Mouse (Mus musculus) heart, adult 11 months (tissue): ENCODE results near the gene Nr1i3.
A peak's percentile ranks its signal among the peaks of the same experiment; 100 is the strongest.

Experiments used
- DNase-seq: peaks from one replicate; pipeline ENCODE4 v3.0.0; 2022

The Nr1i3 gene

DNA sequence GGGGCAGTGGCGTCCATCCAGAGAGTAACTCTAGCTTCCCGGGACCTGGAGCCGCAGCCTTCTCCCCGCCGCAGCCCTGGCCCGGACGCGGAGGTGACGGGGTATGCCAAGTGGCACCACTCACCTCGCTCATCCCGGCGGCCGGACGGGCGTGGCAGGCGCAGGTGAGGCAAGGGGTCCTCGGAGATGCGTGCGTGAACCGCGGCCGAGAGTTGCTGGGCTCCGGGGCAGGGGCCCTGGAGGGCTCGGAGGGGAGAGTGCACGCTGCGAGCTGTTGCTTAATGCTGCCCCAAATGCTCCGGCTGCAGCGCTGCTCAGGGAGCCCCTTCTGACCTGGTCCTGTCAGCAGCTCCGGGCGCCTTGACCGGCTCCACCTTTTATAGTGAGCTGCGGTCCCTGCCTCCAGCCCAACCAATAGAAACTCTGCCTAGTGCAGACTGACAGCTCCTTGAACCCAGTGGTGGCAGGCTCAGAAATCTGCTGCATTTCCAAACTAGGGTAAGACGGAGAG lies 17.8 kb upstream of the Nr1i3 start, which contains the start of gene Pcp4l1:
TSS of gene Pcp4l1 (minus strand) at position 382 of the 511 bp plus-strand sequence.
- DNase-seq: peak; percentile 99

DNA sequence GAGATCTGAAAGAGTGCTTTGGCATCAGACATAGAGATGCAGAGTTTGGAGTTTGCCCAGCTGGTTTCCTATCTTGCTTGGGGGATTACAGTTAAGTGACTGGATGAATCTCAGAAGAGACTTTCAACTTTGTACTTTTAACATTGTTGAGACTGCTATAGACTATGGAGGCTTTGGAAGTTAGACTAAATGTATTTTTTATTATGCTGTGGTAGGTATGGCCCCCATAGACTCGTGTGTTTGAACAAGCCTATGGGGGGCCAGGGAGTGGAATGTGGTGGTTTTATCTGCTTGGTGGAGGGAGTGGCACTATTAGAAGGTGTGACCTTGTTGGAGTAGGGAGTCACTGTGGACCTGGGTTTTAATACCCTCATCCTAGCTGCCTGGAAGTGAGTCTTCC lies 14.2 kb upstream of the Nr1i3 start:
- peak; percentile 79 for DNase-seq

DNA sequence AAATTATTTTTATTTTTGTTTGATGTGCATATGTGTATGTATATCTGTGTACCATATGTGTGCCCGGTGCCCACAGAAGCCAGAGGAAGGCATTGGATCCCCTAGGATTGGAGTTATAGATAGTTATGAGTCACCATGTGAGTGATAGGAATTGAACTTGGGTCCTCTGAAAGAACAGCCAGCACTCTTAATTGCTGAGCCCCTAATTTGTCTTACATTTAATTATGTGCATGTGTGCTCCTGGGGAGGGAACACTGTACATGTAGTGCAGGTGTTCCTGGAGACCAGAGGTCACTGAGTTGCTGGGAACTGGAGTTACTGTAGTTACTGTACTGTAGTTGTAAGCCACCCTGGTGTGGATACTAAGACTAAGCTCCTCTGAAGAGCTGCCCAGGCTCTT lies 13.0 kb upstream of the Nr1i3 start:
- DNase-seq: peak; percentile 78

DNA sequence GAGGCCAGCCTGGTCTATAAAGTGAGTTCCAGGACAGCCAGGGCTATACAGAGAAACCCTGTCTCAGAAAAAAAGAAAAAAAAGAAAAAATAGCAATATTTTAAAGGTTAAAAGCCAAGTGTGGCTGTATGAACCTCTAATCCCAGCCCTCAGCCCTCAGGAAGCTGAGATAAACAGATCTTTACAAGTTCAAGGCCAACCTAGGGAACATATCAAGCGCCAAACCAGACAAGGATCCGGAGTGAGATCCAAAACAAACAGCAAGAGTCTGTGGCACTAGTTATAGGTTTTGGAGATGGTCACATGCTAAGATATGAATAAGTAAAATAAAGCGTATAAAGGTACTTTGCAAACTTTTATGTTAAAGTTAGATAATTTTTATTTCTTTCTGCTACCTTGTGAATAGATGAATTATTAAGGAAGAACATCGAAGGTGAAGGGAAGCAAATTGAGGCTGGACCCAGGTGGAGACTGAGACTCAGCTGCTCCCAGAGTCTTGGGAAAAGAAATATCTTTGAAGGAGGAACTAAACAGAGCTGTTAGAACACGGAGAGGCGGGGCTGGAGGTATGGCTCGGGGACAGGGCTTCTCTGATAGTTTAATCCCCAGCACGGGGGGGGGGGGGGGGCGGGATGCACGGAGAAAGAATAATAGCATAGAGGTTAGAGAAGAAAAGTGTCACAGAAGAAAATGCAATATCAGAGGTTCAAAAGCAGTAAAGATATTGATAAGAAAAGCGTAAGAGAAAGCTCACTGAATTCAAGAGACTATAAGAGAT lies 10.1 kb upstream of the Nr1i3 start:
- no peak for DNase-seq

DNA sequence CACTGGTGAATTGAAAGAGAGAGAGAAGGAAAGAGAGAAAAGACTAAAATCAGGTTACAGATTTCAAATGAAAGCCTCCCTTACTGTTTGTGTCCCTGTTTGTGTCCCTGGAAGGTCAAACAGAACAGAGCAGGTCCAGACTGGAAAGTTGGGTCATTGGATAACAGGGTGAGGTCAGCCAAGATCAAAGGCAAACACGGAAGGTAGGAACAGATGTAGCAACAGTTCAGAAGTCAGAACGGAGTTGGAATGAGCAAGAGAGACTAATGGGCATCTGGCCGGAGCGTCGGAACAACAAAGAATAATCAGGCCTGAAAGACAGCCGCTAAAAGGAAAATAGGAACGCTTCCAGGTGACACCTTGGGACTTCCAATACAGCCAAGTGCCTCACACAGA lies 9.5 kb upstream of the Nr1i3 start:
- DNase-seq: peak; percentile 68

DNA sequence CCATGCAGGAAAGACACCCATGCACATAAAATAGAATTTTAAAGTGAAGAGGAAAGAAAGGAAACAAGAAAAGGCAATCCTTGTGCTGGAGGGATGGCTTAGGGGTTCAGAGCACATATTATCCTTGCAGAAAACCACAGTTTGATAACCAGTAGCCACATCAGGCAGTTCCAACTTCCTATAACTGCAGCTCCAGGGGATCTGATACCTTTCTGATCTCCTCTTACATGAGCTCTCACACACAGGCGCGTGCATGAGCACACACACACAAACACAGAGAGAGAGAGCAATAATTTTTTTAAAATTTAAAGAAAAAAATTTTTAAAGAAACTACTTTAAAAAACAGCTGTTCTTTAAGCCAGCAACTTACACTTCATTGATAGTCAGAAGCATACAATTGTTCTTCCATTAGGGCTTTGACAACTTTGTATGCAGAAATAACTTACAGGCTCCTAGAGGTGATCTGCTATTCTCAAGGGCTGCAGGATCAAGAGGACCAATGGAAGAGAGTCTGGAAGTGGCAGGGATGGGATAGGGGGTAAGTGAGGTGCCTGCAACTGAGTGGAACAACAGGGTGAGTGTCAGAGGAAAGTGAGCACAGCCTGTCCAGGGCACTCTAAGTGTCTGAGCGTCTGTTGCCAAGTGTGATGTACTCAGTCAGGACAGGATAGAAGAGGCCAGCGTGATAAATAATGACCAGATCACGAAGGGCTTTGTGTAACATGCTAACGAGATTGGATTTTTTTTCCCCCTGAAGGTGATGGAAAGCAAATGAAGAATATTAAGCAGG lies 7.9 kb upstream of the Nr1i3 start:
- DNase-seq: peak; percentile 97

DNA sequence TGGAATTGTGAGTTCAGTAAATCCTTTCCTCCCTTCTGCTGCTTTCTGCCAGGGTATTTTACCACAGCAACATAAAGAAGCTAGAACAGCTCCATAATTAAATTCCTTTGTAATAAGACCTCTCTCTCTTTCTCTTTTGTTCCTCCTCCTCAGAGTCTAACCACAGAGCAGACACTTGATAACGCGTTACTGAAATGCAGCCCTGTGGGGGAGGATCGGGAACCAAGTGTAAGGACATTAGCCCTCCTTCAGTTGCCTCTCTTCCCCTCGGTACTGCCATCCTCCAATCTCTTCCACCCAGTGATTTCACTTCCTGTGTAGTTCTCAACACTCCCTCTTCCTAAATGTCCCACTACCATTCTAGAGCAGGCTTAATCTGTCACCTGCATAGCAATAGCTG lies 4.4 kb upstream of the Nr1i3 start:
- no peak for DNase-seq

DNA sequence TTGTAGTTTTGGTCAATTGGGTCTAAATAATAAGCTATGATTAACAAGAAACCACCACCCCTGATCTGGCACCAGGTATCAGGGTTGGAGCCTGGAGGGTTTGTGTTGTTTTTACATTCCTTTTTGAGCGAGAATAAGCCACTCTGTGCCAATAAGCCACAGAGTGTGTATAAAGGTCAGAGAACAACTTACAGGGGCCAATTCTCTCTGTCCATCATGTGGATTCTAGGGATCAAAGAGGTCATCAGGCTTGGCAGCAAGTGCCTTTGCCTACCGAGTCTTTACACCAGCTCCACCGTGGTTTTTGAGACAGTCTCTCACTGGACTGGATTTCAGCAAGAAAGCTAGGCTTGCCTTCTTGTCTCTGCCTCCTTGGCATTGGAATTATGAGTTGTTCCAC lies 916 bp upstream of the Nr1i3 start:
- peak; percentile 71 for DNase-seq

DNA sequence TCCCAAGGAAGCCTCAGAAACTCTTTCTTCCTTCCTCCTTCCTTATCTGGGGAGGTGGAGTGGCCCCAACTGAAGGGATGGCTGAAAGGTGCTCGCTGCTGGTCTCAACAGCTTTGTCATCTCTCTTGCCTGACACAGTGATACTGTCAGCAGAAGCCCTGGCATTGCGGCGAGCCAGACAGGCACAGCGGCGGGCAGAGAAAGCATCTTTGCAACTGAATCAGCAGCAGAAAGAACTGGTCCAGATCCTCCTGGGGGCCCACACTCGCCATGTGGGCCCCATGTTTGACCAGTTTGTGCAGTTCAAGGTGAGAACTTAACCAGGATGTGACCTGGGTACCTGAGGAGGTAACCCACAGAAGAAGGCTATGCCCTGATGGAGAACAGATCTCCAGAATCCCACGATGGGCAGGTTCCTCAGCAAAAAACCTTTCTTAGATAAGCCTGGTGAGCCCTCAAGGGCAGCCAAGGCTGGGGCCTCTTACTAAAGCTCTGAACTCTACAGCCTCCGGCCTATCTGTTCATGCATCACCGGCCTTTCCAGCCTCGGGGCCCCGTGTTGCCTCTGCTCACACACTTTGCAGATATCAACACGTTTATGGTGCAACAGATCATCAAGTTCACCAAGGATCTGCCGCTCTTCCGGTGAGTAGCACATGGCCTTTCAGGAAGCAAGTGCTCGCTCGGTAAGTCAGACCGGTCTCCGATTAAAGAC lies 2.6 kb downstream of the Nr1i3 start:
- peak; percentile 87 for DNase-seq

DNA sequence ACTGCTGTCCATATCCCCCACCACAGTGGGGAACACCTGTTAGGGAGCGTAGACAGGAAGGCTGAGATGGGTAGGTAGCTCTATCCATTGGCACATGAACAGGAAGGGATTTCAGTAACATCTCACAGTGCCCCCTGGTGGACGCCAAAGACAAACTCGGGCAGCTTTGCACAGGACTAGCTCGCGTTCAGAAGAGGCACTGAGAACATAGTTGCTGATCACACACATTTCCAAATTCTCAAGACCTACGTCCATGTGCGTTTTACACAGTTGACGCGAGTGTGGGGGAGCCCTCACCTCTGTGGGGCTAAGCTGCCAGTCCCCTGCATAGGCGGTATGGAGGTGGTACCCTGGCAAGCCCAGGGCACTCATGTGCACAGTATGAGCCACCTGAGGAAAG lies 7.1 kb downstream of the Nr1i3 start:
- peak; percentile 96 for DNase-seq

DNA sequence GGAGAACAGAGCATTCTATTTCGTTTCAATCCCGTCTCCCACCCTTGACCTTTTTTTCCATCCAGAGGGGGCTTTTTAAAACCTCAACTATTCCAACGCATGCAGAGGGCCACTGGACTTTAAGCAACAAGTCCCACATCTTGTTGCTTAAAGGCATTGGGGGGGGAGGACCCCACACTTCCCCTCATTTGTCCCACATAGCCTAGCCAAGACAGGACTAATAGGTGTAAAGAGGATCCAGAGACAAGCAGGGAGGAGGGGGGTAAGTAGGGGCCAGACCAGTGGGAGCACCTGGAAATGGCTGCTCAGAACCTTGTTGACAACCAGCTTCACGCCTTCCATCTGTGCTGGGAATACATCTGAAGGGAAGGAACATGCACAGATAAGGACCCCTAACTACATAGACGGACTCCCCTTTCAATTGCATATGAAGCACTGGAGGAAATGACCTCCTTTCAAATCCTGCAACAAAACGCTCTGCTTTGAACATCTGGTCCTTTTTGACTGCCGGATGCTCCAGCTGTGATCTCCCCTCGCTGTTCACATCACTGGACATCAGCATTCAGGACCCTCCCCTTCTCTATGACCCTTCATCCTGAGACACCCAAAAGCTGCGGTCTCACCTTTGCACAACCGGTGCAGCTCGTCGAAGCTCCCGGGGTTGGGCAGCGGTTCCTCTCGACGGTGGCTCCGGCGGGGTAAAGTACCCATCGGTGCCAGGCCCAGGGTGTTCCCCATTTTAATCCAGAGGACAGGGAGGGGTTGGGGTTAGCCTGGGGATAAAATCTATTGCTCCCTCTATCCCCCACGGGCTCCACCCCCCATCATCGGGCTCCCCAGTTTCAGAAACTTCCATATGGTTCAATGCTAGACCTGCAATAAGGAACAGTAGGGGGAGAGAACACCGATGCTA lies 7.8 kb downstream of the Nr1i3 start:
- no peak for DNase-seq

DNA sequence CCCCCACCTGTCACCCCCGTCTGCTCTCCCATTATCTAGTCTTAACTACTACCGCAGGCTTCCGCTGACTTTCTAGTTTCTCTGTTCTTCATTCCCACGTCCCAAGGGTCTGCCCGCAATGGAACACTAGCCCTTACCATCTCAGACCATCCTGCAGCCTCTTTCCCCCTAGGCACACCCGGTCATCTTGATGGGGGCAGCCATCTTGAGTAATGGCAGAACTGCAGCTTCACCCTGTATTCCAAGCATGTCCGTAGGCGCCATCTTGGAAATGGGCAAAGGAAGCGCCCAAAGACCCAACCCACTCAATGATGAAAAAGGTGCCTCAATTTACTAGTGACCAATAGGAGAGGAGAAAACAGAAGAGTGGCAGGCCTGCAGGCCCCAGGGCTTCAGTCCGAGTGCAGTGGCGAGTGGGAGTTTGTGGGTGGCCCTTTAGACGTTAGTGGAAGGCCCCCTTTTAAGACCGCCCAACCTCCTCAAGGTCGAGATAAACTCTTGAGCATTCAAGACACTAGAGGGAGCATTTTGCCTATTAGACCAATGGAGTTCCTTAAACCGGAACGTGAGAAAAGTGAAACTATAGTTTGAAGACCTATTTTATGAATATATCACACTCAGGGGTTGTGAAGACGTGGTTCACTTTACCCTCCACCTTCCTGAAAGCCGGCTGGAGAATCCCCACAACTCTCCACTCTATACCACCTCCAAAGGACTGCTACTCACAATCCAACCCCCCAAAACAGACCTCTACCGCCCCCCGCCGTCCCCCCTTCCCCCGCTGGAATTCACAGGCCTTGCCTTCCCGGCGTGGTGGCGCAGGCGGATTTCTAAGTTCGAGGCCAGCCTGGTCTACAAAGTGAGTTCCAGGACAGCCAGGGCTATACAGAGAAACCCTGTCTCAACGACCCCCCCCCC lies 8.7 kb downstream of the Nr1i3 start, which contains the start of gene Tomm40l:
TSS of gene Tomm40l (minus strand) at position 277 of the 918 bp plus-strand sequence.
- peak; percentile 100 for DNase-seq

DNA sequence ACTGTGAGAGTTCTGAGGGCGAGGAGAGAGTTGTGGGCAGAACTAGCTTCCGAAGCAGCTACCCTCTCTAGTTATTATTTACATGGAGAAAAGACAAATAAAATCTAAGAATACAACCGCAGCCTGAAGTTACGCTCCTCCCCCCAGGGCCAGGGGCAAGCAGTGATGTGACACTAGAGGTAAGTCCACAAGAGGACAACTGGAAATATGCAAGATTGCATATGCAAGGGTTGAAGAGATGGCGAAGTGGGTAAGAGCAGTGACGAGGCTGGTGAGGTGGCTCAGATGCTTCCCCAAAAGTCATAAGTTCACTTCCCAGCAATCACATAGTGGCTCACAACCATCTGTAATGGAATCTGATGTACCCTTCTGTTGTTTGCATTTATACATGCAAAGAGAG lies 9.4 kb downstream of the Nr1i3 start:
- DNase-seq: no peak

DNA sequence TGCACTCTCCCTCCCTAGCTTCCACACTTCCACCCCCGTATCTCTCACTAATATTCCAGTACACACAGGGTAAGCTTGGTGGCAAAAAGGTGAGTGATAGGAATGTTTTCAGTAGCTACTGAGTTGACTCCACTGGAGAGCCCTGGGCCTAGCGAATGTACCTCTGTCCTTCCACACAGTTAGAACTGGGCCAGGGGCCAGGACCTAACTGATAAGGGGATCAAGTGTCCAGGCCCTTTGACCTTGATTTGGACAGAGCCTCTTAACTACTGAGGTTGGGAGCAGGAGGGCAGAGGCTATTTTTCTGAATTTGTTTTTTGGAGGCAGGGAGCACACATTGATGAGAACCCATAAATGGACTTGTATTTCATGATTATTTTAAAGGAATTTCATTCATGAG lies 10.0 kb downstream of the Nr1i3 start:
- peak; percentile 90 for DNase-seq

DNA sequence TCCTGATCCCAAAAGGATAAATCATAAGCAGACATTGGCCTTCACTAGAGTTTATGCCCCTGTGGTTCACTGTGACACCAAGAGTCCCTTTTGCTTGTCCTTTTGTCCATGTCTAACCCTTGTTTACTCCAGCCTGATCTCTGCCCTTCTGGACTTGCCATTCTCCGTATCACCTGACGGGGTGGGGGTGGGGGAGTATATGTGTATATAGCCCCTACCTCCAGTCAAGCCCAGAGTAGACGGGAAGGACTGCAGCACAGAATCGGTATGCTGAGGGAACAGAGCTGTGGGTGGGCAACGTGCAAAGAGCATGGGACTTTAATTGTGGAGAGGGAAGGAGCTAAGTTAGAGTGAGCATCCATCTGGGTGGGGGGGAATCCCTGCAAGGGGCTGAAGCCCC lies 11.1 kb downstream of the Nr1i3 start, which contains the start of gene Apoa2:
TSS of gene Apoa2 (plus strand) at position 198 of the 400 bp plus-strand sequence.
- DNase-seq: peak; percentile 85

DNA sequence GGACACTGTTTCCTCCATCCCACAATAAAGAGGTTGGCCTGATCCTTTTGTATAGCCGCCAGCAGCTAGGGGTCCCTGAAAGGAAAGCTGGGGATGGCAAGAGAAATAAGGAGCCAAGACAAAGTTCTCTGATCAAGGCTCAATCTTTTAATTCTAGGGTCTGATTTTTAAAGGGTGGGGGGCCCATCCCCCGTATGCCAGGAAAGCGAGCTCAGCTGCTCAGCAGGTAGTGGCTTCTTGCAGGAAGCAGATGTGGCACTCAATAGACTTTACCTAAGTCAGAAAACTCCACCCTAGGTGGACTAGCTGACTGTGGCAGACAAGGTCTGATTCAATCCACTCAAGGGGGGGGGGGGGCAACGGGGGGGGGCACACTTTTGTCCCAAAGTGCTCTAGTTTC lies 13.0 kb downstream of the Nr1i3 start:
- peak; percentile 70 for DNase-seq

DNA sequence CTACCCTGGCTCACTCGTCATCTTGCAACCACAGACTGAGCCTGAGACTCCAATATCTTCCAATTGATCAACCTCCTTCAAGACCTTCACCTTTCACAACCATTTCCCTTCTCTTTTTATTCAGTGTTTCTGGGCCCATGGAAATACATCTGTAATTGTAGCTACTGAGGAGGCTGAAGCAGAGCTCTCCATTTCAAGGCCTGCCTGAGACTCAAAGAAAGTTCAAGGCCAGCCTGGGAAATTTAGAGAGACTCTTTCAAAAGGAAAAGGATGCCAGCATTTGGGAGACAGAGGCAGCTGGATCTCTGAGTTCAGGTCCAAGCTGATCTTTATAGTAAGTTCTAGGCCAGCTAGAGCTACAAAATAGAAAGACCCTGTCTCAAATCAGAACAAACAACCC lies 14.1 kb downstream of the Nr1i3 start:
- peak; percentile 67 for DNase-seq

DNA sequence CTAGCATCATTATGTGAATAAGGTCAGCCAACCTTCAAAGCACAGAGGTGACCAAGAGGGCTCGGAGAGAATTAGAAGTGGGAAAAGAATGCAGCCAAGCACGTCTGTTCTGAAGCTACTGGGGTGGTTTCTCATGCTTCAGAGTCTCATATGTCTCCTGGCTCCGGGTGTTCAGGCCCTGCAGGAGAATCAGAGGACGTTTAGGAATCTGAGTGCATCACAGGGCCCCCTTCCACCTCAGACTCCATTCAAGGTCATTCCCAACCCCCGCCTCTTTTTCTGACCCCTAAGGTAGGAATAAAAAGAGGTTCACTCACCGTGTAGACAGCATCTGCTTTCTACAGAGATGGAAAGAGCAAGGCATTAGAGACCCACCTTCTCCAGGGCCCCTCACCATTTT lies 16.0 kb downstream of the Nr1i3 start:
- DNase-seq: peak; percentile 74

DNA sequence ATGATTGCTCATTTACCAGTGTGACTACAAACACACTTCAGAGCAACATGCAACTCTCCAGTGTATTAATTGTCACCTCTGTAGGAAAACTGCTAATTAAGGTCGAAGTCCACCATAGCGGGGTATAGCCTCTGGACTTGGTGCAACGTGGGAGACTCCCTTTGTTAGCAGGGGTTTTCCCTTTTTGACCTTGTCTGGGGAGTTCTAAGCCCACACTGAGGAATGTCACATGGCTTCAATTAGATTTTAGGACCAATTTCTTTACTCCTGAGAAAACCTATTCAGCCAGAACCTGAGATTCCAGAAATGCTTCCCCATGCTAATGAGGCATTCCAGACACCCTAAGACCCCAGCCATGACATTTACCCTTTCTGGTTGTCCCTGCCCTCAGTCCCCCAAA lies 16.4 kb downstream of the Nr1i3 start:
- peak; percentile 77 for DNase-seq

DNA sequence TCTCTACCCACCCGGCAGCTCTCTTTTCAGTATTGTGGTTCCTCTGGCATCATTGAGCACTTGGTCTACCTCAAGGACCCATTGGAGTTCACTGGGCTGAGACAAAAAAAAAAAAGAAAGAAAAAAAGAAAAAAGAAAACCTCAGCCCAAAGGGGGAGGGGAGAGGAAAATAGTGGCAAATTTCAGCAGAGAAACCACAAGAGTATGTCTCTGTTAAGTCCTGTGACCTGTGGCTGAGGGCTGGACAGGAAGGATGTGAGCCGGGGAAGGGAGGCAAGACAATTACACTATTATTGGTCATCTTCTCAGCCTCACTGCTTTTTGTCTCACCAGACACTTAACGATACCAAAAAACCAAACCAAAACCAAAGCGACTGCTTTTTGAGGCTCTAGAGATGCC lies 18.1 kb downstream of the Nr1i3 start:
- peak; percentile 82 for DNase-seq

DNA sequence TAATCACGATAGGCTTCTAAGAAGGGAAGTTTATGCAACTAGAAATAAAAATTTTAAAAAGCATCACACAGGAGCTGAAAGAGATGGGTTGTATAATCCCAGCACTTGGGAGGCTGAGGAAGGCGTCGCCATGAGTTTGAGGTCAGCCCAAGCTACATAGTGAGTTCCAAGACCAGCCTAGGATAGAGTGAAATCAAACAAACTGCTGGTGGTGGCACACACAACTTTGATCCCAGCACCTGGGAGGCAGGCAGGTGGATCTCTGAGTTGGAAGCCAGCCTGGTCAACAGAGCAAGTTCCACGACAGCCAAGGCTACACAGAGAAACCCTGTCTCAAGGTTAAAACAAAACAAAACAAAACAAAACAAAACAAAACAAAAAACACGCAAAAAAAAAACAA lies 18.6 kb downstream of the Nr1i3 start:
- peak; percentile 87 for DNase-seq
